Mouse (Mus musculus) testis, adult 2 months (tissue): ENCODE measurements around the gene Tmem95. TPM values are rescaled to one million over a fixed set of nuclear protein-coding genes. Genes with fewer than 3 reads are reported as not detected.
A peak's percentile ranks its signal among the peaks of the same experiment; 100 is the strongest.

ENCODE experiments used
- H3K27ac ChIP-seq: fragments of 200-500 bp; 2 replicates; pipeline ENCODE4 v1.5.1; 2012; ENCODE audit warnings: low read depth, low read length; ENCODE audit not compliant: control insufficient read depth, insufficient read depth
- H3K27me3 ChIP-seq: fragments of 200-500 bp; 2 replicates; pipeline ENCODE4 v1.6.1; 2012; ENCODE audit warnings: mild to moderate bottlenecking, low read length, moderate library complexity; ENCODE audit not compliant: control insufficient read depth, insufficient read depth
- H3K36me3 ChIP-seq: fragments of 200-500 bp; 2 replicates; pipeline ENCODE4 v1.6.1; 2012; ENCODE audit warnings: mild to moderate bottlenecking, low read length; ENCODE audit not compliant: control insufficient read depth, insufficient read depth
- H3K4me1 ChIP-seq: fragments of 200-500 bp; 2 replicates; pipeline ENCODE4 v1.6.1; 2012; ENCODE audit warnings: low read length; ENCODE audit not compliant: control insufficient read depth, insufficient read depth
- H3K4me3 ChIP-seq: fragments of 200-500 bp; 2 replicates; pipeline ENCODE4 v1.5.1; 2012; ENCODE audit warnings: low read depth, mild to moderate bottlenecking, low read length, moderate library complexity, mixed read lengths; ENCODE audit not compliant: control insufficient read depth
- CTCF ChIP-seq: fragments of 200-500 bp; IDR thresholded peaks from 2 replicates; pipeline ENCODE4 v1.5.1; 2012; ENCODE audit warnings: low read depth, mild to moderate bottlenecking, inconsistent platforms, low read length, moderate library complexity; ENCODE audit not compliant: control insufficient read depth, insufficient read depth, insufficient replicate concordance
- POLR2A ChIP-seq: fragments of 200-500 bp; IDR thresholded peaks from 2 replicates; pipeline ENCODE4 v1.6.1; 2012; ENCODE audit warnings: low read depth, mild to moderate bottlenecking, inconsistent platforms, low read length, moderate library complexity; ENCODE audit not compliant: control insufficient read depth
- polyA plus RNA-seq: library from polyadenylated mRNA; depleted of rRNA; stranded (reverse); fragments of >200 nt; gene quantifications from 2 replicates; pipeline ENCODE4 v1.2.3, GENCODE M21; 2012; rRNA removed

Gene Tmem95
- polyA plus RNA-seq, 1 experiment, result 20.8 TPM

GRCm38 (mm10) chr11:69836703-69837576 lies 40.9 kb downstream of the Tmem95 start:
- Histone ChIP-seq H3K27me3 (no peaks in the 10 kb centered on the region), H3K27ac (no peak overlapping the region), H3K36me3 (no peaks in the 10 kb centered on the region), H3K4me3 (peak overlapping the region; percentile 63), H3K4me1 (peaks cover 39% of the 10 kb centered on the region)
- TF ChIP-seq CTCF, result no peak
- no peak for TF ChIP-seq POLR2A

DNA sequence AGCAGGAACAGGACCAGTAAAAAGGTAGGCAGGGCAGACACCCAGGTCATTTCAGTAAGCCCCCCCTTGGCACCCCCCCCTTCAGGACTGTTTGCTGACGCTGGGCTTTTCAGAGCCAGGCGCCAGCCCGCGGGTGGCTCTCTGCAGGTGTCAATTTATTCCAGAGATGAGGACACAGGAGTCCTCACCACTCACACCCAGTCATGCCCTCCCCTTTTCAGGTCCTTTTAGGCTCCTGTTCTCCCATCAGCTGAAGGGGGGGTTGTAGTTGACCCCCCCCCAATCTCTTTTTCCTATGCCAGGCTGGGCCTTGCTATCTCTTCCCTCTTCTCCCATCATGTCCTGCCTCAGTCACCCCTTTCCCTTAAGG lies 41.9 kb downstream of the Tmem95 start:
- peaks cover 39% of the 10 kb centered on the region for H3K4me1 ChIP-seq
- H3K4me3 ChIP-seq, result no peak overlapping the region
- H3K27ac ChIP-seq, result no peak overlapping the region
- no peaks in the 10 kb centered on the region for H3K27me3 ChIP-seq
- no peaks in the 10 kb centered on the region for H3K36me3 ChIP-seq
- TF ChIP-seq CTCF (no peak), POLR2A (no peak)

DNA sequence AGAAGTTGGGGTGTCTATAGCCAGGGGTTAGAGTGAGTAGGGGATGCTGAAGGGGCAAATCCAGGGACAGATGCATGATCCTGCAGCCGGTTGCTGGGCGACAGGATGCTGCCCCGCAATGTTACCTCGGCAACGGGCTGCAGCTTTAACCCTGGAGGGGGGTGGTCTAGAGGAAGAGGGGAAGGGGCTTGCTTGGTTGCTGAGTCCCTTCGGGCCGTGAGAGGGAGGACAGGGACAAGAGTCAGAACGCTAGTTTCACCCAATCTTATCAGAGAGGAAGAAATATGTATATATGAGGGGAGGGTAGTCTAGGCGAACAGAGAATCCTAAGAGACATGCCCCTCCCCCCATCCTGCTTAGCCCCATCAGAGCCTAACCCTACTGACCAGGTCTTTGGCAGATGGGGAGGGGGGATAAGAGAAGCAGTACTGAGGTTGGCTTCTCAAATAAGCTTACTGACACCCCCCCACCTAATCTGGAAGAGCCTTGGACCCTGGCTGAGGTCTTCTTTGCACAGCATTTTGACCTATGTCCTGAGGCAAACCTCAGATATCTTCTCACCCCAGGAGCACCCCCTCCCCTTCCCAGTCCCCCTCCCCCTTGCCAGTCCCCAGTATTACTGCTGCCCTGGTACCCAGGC lies 42.4 kb downstream of the Tmem95 start:
- no peak overlapping the region for H3K4me3 ChIP-seq
- H3K4me1 ChIP-seq, result peaks cover 39% of the 10 kb centered on the region
- no peaks in the 10 kb centered on the region for H3K27me3 ChIP-seq
- H3K27ac ChIP-seq, result no peak overlapping the region
- no peaks in the 10 kb centered on the region for H3K36me3 ChIP-seq
- TF ChIP-seq POLR2A, result no peak

- TF ChIP-seq POLR2A (peak; percentile 34; the same call in 1 of the 2 replicates), CTCF (no peak)
- Histone ChIP-seq H3K4me1 (peaks cover 39% of the 10 kb centered on the region), H3K27ac (peak overlapping the region; percentile 2; the same call in 1 of the 2 replicates), H3K27me3 (no peaks in the 10 kb centered on the region), H3K36me3 (no peaks in the 10 kb centered on the region), H3K4me3 (peak overlapping the region; percentile 57)
Observed at GRCm38 (mm10) chr11:69834001-69834549, 43.7 kb downstream of the Tmem95 start.

GRCm38 (mm10) chr11:69833554-69833953 lies 44.3 kb downstream of the Tmem95 start:
- no peak for TF ChIP-seq CTCF
- TF ChIP-seq POLR2A, result no peak
- H3K27ac ChIP-seq, result no peak overlapping the region; the same call in 1 of the 2 replicates
- H3K4me3 ChIP-seq, result peak overlapping the region; percentile 57
- H3K4me1 ChIP-seq, result peaks cover 35% of the 10 kb centered on the region
- H3K36me3 ChIP-seq, result no peaks in the 10 kb centered on the region
- no peaks in the 10 kb centered on the region for H3K27me3 ChIP-seq

GRCm38 (mm10) chr11:69828832-69829231 lies 49.0 kb downstream of the Tmem95 start:
- Histone ChIP-seq H3K27ac (no peak overlapping the region), H3K4me1 (peaks cover 4% of the 10 kb centered on the region), H3K36me3 (no peaks in the 10 kb centered on the region), H3K27me3 (no peaks in the 10 kb centered on the region), H3K4me3 (no peak overlapping the region)
- no peak for TF ChIP-seq POLR2A
- no peak for TF ChIP-seq CTCF

Other genes starting within 250 kb of the Tmem95 start
- gene Fxr2, start 245.0 kb downstream of the Tmem95 start, polyA plus RNA-seq, result 63.3 and 69.1 TPM in 2 replicates
- gene Sox15, start 222.7 kb downstream of the Tmem95 start, polyA plus RNA-seq, result 0.25 and 0.38 TPM in 2 replicates
- gene Mpdu1, start 215.4 kb downstream of the Tmem95 start, polyA plus RNA-seq, result 41.9 and 42.5 TPM in 2 replicates
- gene Cd68, start 211.9 kb downstream of the Tmem95 start, polyA plus RNA-seq, result 3.9 and 4.4 TPM in 2 replicates
- gene Eif4a1, start 205.6 kb downstream of the Tmem95 start, polyA plus RNA-seq, result 166 and 210 TPM in 2 replicates
- 54.7 and 67.6 TPM in 2 replicates for gene Senp3, start 195.9 kb downstream of the Tmem95 start, polyA plus RNA-seq
- gene Tnfsf13, start 192.2 kb downstream of the Tmem95 start, polyA plus RNA-seq, result 4.2 and 5.6 TPM in 2 replicates
- 2.9 and 3.3 TPM in 2 replicates for gene Tnfsf12, start 182.2 kb downstream of the Tmem95 start, polyA plus RNA-seq
- gene Tnfsfm13, start 181.9 kb downstream of the Tmem95 start, polyA plus RNA-seq, result 1.3 and 1.9 TPM in 2 replicates
- 54.7 and 75.8 TPM in 2 replicates for gene Polr2a, start 119.4 kb downstream of the Tmem95 start, polyA plus RNA-seq
- 210 and 236 TPM in 2 replicates for gene Slc35g3, start 116.0 kb downstream of the Tmem95 start, polyA plus RNA-seq
- gene Zbtb4, start 112.1 kb downstream of the Tmem95 start, polyA plus RNA-seq, result 5.1 and 6.0 TPM in 2 replicates
- 0.79 and 1.2 TPM in 2 replicates for gene Chrnb1, start 82.1 kb downstream of the Tmem95 start, polyA plus RNA-seq
- gene Fgf11, start 76.2 kb downstream of the Tmem95 start, polyA plus RNA-seq, result 2.7 and 3.2 TPM in 2 replicates
- 0.52 and 0.79 TPM in 2 replicates for gene Tmem102, start 72.4 kb downstream of the Tmem95 start, polyA plus RNA-seq
- 136 and 193 TPM in 2 replicates for gene Gm39566, start 62.7 kb downstream of the Tmem95 start, polyA plus RNA-seq
- 758 and 858 TPM in 2 replicates for gene Spem2, start 59.6 kb downstream of the Tmem95 start, polyA plus RNA-seq
- gene Spem1, start 55.8 kb downstream of the Tmem95 start, polyA plus RNA-seq, result 1,704 and 1,758 TPM in 2 replicates
- 2.4 and 2.7 TPM in 2 replicates for gene Nlgn2, start 40.2 kb downstream of the Tmem95 start, polyA plus RNA-seq
- gene Tmem256, start 39.5 kb downstream of the Tmem95 start, polyA plus RNA-seq, result 21.9 and 22.7 TPM in 2 replicates
- gene Plscr3, start 31.6 kb downstream of the Tmem95 start, polyA plus RNA-seq, result 6.5 and 8.5 TPM in 2 replicates
- 1.6 and 1.9 TPM in 2 replicates for gene Tnk1, start 19.3 kb downstream of the Tmem95 start, polyA plus RNA-seq
- 0.47 and 0.69 TPM in 2 replicates for gene Kctd11, start 3.4 kb upstream of the Tmem95 start, polyA plus RNA-seq
- 4.0 and 4.9 TPM in 2 replicates for gene Acap1, start 17.5 kb upstream of the Tmem95 start, polyA plus RNA-seq
- gene 2810408A11Rik, start 23.0 kb upstream of the Tmem95 start, polyA plus RNA-seq, result 124 and 125 TPM in 2 replicates
- 57.7 and 61.1 TPM in 2 replicates for gene Neurl4, start 23.1 kb upstream of the Tmem95 start, polyA plus RNA-seq
- gene Gps2, start 35.9 kb upstream of the Tmem95 start, polyA plus RNA-seq, result 290 and 295 TPM in 2 replicates
- gene Eif5a, start 43.9 kb upstream of the Tmem95 start, polyA plus RNA-seq, result 621 and 702 TPM in 2 replicates
- gene Ybx2, start 57.8 kb upstream of the Tmem95 start, polyA plus RNA-seq, result 3,709 and 3,883 TPM in 2 replicates
- gene Slc2a4, start 70.2 kb upstream of the Tmem95 start, polyA plus RNA-seq, result 1.9 and 3.6 TPM in 2 replicates
- gene Cldn7, start 86.8 kb upstream of the Tmem95 start, polyA plus RNA-seq, result 3.0 and 4.9 TPM in 2 replicates
- 120 and 137 TPM in 2 replicates for gene Ctdnep1, start 103.1 kb upstream of the Tmem95 start, polyA plus RNA-seq
- 225 and 226 TPM in 2 replicates for gene Elp5, start 104.5 kb upstream of the Tmem95 start, polyA plus RNA-seq
- 659 and 826 TPM in 2 replicates for gene Gabarap, start 113.1 kb upstream of the Tmem95 start, polyA plus RNA-seq
- 19.0 and 21.2 TPM in 2 replicates for gene Phf23, start 117.8 kb upstream of the Tmem95 start, polyA plus RNA-seq
- 15.2 and 16.4 TPM in 2 replicates for gene Dvl2, start 122.6 kb upstream of the Tmem95 start, polyA plus RNA-seq
- 20.6 and 20.9 TPM in 2 replicates for gene Acadvl, start 137.4 kb upstream of the Tmem95 start, polyA plus RNA-seq
- 5.6 and 6.5 TPM in 2 replicates for gene Dlg4, start 138.9 kb upstream of the Tmem95 start, polyA plus RNA-seq
- 1.00 and 1.4 TPM in 2 replicates for gene Asgr1, start 176.1 kb upstream of the Tmem95 start, polyA plus RNA-seq
- 0.18 and 0.58 TPM in 2 replicates for gene Asgr2, start 214.6 kb upstream of the Tmem95 start, polyA plus RNA-seq